Mouse (Mus musculus): Measurements from ENCODE around the gene Slc24a2.

Gene Slc24a2

DNA sequence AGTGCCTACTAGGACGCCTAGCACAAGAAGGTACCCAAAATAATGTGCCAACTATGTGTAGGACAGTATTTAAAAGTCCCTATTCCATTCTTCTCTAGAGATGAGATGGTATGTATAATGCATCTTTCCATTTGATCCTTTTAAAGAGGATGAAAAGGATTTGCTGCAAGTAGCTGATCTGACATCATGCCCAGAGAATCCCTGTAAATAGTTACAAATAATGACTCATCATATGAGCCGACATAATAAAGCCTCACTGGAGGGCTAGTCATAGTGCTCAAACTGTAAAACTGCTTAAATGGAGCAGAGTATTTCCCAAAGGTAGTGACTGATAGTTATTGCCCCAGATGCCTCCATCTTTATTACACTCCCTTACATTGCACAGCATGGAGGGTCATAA lies 183.1 kb downstream of the Slc24a2 start:
- no peak for ATAC-seq (ENCODE audit: low TSS enrichment)

- peak; percentile 4; the same call in 1 of the 2 replicates for ATAC-seq (ENCODE audit: low TSS enrichment)
These were observed 187.0 kb downstream of the Slc24a2 start for GRCm38 (mm10) chr4:87043296-87043695.

DNA sequence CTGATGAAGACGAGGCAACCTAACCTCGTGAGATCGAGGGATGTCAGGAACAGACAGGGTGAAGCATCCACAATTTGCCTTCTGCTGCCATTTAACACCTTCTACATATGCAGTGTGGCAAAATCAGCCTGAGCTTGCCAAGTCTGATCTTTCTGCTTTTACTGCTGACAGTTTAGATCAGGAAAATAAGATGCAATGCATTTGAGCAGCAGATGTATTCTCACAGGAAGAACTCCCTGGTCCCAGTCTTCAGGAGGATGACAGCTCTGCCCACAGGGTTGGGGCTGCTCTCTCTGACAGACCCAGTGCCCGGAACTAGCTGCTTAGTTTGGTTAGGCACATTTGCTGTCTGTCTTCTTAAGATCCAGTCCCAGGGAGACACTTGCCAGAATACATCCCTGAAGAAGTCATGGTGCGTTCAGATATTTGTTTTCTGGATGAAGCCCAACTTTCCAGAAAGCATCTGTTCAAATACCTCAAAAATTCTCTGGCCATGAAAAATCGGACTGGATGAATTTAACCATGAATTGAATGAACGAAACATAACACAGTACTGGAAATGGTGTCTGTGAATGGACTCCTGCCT lies 188.8 kb downstream of the Slc24a2 start:
- peak; percentile 70 for ATAC-seq (ENCODE audit: low TSS enrichment)

DNA sequence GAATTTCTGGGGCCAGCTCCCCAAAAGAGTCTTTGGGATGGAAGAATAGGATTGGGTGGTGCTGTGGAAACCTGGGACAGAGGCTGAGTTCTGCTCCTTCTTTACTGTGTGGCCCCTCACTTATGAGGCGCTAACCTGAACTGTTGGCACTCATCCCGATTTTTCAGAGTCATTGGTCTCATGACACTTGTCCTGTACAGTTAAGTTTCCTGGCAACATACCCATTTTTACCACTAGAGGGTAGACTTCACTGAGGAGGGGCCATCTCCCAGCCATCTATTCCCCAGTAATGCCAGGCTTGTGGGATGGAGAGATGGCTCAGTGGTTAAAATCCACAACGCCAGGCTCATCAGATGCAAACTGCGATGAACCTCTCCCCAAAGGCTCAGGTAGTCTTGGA lies 192.7 kb downstream of the Slc24a2 start:
- ATAC-seq (ENCODE audit: low TSS enrichment): no peak

- ATAC-seq (ENCODE audit: low TSS enrichment): no peak
These were observed 193.8 kb downstream of the Slc24a2 start for GRCm38 (mm10) chr4:87036507-87036906.

- ATAC-seq (ENCODE audit: low TSS enrichment): peak; percentile 69
These were observed 194.6 kb downstream of the Slc24a2 start for GRCm38 (mm10) chr4:87035701-87036100.

GRCm38 (mm10) chr4:87032632-87033031 lies 197.6 kb downstream of the Slc24a2 start:
- no peak for ATAC-seq (ENCODE audit: low TSS enrichment)

DNA sequence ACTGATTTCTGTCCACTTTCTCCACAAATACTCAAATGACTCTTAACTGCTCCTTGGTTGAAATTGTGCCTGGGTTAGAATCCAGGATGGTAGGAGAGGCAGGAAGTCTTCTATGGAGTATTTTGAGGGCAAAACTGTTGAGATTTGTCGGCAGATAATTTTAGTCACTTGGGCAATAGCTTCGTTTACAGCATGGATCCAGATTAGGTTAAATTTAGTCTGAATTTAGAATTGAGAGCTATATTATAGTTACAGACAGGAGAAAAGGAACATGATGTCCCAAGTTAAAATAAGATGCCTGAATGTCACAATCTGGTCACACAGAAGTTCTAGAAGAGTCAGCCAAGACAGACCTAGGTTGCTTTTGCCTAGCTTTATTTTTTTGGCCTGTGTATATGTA lies 199.2 kb downstream of the Slc24a2 start:
- no peak for ATAC-seq (ENCODE audit: low TSS enrichment)

DNA sequence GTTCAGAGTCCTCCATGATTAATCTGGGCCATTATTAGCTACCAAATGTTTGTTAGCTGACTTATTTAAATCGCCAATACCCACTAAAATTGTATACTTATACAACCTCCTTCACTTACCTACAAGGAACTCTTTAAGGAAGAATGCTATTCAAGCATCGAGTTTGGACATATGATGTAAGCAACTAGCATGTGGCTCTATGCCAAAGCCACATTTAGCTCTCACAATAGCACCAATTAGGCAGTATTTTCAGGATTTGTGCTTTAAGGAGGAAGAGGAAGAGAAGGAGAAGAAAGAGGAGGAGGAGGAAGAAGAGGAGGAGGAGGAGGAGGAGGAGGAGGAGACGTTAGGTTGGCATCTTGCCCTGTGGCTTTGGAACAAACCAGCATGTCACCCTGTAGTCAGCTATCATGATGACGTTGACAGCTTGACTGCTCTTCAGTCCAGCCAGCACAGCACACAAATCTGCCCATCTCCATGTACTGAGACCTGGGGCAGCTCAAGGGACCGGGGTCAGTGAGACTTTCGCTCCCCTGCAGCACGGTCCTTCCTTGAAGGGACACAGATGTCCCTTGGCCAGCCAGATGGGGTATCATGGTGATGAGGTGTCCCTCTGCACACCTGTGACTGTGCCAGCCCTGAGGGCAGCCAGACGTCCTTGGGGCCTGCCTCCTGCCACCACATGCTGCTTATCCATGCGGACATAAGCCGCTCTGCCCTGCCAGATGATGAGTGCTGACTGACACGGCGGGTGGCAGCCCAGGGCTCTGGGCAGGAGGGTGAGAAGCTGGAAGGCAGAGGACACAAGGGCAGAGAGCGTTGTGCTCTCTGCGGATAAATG lies 203.7 kb downstream of the Slc24a2 start:
- ATAC-seq (ENCODE audit: low TSS enrichment): no peak

GRCm38 (mm10) chr4:87024556-87024955 lies 205.7 kb downstream of the Slc24a2 start:
- ATAC-seq (ENCODE audit: low TSS enrichment): no peak

DNA sequence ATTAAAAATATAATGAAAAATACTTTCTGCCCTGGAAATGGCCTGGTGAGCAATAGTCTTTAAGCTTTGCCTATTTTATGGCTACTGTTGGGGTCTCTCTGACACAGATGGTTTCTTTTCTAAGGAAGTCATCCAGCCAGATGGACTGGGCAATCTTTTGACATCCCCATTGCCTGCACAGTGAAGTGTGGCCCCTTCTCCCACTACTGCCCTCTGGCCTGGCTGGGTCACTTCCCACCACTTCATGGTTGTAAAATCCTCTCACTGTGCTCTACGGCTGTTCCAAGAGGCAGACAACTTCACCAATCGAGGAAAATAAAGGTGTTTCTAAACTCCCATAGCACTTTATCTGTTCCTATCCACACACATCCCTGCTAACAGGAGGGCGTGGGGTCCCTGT lies 208.7 kb downstream of the Slc24a2 start:
- no peak for ATAC-seq (ENCODE audit: low TSS enrichment)

GRCm38 (mm10) chr4:87019486-87020105 lies 210.7 kb downstream of the Slc24a2 start:
- ATAC-seq (ENCODE audit: low TSS enrichment): no peak

GRCm38 (mm10) chr4:87018073-87018997 lies 211.9 kb downstream of the Slc24a2 start:
- ATAC-seq (ENCODE audit: low TSS enrichment): peak; percentile 60

DNA sequence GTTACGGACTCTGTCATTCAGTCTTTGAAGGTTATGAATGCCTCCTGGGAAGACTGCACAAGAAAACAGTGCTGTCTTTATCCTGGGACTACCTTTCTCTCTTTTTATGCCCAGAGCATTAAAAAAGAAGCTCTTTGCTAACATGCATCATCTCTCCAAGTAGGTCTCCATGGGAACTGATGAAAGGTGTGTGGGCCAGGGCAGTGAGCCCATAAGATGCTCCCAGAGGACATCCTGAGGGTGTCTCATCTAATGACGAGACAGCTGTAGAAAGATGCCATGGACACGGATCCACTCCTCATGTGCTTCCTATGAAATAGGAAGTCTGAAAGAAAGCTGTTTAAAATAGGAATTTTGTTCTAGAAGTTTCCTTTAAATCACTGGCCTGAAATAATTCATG lies 212.8 kb downstream of the Slc24a2 start:
- peak; percentile 45 for ATAC-seq (ENCODE audit: low TSS enrichment)

- no peak for ATAC-seq (ENCODE audit: low TSS enrichment)
These were observed 214.5 kb downstream of the Slc24a2 start for GRCm38 (mm10) chr4:87015746-87016145.

- ATAC-seq (ENCODE audit: low TSS enrichment): no peak
These were observed 216.3 kb downstream of the Slc24a2 start for GRCm38 (mm10) chr4:87013721-87014620.

- ATAC-seq (ENCODE audit: low TSS enrichment): no peak
These were observed 237.8 kb downstream of the Slc24a2 start for GRCm38 (mm10) chr4:86992470-86992869.

GRCm38 (mm10) chr4:86989301-86989700 lies 241.0 kb downstream of the Slc24a2 start:
- ATAC-seq (ENCODE audit: low TSS enrichment): no peak

DNA sequence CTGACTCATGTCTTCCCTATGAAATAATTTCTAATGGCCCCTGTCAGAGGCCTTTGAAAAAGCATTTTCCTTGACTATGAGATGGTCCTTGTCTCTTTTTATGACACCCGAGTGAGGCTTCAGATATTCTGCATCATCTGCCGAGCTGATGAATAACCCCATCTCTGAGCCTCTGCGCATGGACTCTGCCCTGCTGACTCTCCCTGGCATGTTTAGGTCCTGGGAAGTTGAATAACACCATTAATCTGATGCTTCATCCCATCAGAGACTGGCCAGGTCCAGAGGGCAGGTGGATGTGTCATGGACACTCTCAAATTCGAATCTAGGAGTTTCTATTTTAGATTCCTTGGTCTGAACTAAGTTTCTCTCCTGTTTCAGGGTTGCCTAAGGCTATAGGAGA lies 242.4 kb downstream of the Slc24a2 start:
- no peak for ATAC-seq (ENCODE audit: low TSS enrichment)

DNA sequence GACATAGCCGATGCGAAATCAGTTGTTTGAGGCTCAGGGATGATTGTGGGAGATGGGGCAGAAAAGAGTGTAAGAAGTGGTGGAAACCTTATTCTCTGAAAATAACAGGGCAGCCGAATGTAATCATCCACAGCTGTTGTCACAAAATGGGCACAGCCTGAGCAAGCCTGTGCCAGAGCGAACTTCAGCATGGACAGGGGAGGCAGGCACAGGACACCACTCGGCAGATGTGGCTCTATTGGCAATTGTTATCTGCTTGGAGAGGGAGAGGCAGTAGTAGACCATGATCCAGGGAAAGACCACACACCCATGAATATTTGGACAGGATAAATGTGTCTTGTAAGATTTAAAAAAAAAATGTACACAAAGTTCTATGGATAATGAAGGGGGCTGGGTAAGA lies 253.0 kb downstream of the Slc24a2 start:
- ATAC-seq (ENCODE audit: low TSS enrichment): peak; percentile 63

All from frontal cortex, adult (tissue).